Mouse (Mus musculus): ENCODE data around the gene Ecpas. TPM values are rescaled to one million over a fixed set of nuclear protein-coding genes. Genes with fewer than 3 reads are reported as not detected.

Gene Ecpas
- total RNA-seq, 2 experiments from 2014 or later, result 133 to 187 TPM

- DNase-seq (ENCODE audit: low spot score in 2 of 2), result no peak
Measured at GRCm38 (mm10) chr4:58749101-58749500, 163.4 kb downstream of the Ecpas start.

Other genes with a start within 250 kb of the Ecpas start
- gene Olfr267, start 125.0 kb downstream of the Ecpas start, total RNA-seq (2021), result under 1 TPM in 1 of 2 experiments, not detected in 1; 0.43 TPM
- gene Zkscan16, start 30.9 kb upstream of the Ecpas start, total RNA-seq (2021), result 1 to 10 TPM; 2.6 to 3.7 TPM
- gene Ptgr1, start 74.4 kb upstream of the Ecpas start, total RNA-seq (2021), result 10 to 100 TPM; 14.9 to 24.8 TPM
- gene Dnajc25, start 82.3 kb upstream of the Ecpas start, total RNA-seq (2021), result 10 to 100 TPM; 14.0 to 14.1 TPM
- gene Gm20503, start 90.5 kb upstream of the Ecpas start, total RNA-seq (2021), result 1 to 10 TPM; 2.0 to 3.8 TPM
- 10 to 100 TPM; 30.8 to 32.2 TPM for gene Gng10, start 122.3 kb upstream of the Ecpas start, total RNA-seq (2021)
- not detected for gene AI481877, start 226.2 kb upstream of the Ecpas start, total RNA-seq (2021)

All from adrenal gland, adult 18-20 months (tissue).